Mouse (Mus musculus): ENCODE results near the gene Slc43a1.

DNA sequence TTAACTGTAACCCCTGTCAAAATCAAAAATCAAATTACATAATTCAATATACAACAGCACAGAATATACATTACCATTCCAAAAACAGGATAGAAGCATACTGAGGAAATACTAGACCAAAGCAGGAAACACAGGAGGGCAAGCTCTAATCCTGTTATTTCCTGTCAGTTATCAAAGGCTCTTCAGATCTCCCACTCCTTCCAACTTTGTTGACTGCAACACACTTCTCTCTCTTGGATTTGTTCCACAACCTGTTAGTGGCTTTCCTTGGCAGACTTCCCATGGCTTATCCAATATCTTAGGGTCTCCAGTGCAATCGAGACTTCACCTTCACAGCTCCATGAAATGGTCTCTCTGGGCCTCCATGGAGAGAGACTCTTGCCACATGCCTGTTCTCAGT lies 6.6 kb downstream of the Slc43a1 start:
- TF ChIP-seq CTCF (IDR thresholded peaks at IDR 0.05; ENCODE audit: control insufficient read depth, insufficient read depth, low read length) (no peak), POLR2A (IDR thresholded peaks at IDR 0.05; ENCODE audit: borderline replicate concordance, control insufficient read depth, low read depth, low read length) (no peak)
